Mouse (Mus musculus) embryonic fibroblast, embryonic 13.5 days (primary cell): ENCODE results near the gene Myrfl. TPM values are rescaled to one million over a fixed set of nuclear protein-coding genes. Genes with fewer than 3 reads are reported as not detected.
A peak's percentile ranks its signal among the peaks of the same experiment; 100 is the strongest.

ENCODE experiments used
- H3K27ac ChIP-seq: 2 replicates; pipeline ENCODE4 v1.5.1; 2012; ENCODE audit warnings: low read length, control low read depth, inconsistent platforms; ENCODE audit not compliant: insufficient read depth
- H3K4me1 ChIP-seq: 2 replicates; pipeline ENCODE4 v1.6.1; 2011; ENCODE audit warnings: low read length; ENCODE audit not compliant: control insufficient read depth, insufficient read depth
- H3K4me3 ChIP-seq: 2 replicates; pipeline ENCODE4 v1.5.1; 2011; ENCODE audit warnings: mild to moderate bottlenecking, control low read depth, low read length; ENCODE audit not compliant: insufficient read depth
- CTCF ChIP-seq: IDR thresholded peaks from 2 replicates; pipeline ENCODE4 v1.5.1; 2011; ENCODE audit warnings: mild to moderate bottlenecking, control low read depth, low read length, moderate library complexity, borderline replicate concordance; ENCODE audit not compliant: insufficient read depth
- POLR2A ChIP-seq: IDR thresholded peaks from 2 replicates; pipeline ENCODE4 v1.6.1; 2011; ENCODE audit warnings: low read depth, mild to moderate bottlenecking, control low read depth, low read length, moderate library complexity
- polyA plus RNA-seq: library from polyadenylated mRNA; stranded (reverse); fragments of >200 nt; gene quantifications from 2 replicates; pipeline ENCODE4 v1.2.4, GENCODE M21; 2011; ENCODE audit warnings: low read depth; ENCODE audit not compliant: missing spikeins, insufficient read length

The Myrfl gene
- polyA plus RNA-seq, 1 experiment, result not detected

DNA sequence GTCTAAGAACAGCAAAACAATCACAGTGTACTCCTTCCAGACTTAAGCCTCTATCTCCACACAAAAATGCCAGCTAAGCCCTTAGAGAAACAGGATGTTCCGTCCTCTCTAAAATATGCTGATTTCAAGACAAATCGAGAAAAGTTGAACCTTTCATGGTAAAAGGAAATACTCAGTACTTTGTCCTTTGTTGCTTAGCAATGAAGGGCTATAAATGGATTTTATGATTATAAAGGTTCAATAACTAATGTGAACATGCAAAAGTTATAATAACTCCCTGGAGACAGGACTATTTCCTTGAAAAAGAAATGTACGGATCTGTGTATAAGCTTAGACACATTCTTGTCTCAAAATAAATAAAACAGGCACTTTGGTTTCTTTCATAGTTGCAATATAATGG is 12.2 kb downstream of the Myrfl start:
- Histone ChIP-seq H3K4me3 (no peak overlapping the region), H3K4me1 (no peaks in the 10 kb centered on the region), H3K27ac (no peak overlapping the region)
- TF ChIP-seq CTCF (no peak), POLR2A (no peak)

GRCm38 (mm10) chr10:116883531-116883930 is 13.2 kb downstream of the Myrfl start:
- H3K4me3 ChIP-seq, result no peak overlapping the region
- TF ChIP-seq CTCF (no peak), POLR2A (no peak)
- no peaks in the 10 kb centered on the region for H3K4me1 ChIP-seq
- H3K27ac ChIP-seq, result no peak overlapping the region

GRCm38 (mm10) chr10:116877436-116877835 is 19.3 kb downstream of the Myrfl start:
- Histone ChIP-seq H3K4me1 (no peaks in the 10 kb centered on the region), H3K27ac (no peak overlapping the region), H3K4me3 (no peak overlapping the region)
- no peak for TF ChIP-seq CTCF
- TF ChIP-seq POLR2A, result no peak

GRCm38 (mm10) chr10:116874490-116874889 is 22.2 kb downstream of the Myrfl start:
- no peak for TF ChIP-seq POLR2A
- no peak for TF ChIP-seq CTCF
- no peaks in the 10 kb centered on the region for H3K4me1 ChIP-seq
- H3K4me3 ChIP-seq, result no peak overlapping the region
- H3K27ac ChIP-seq, result no peak overlapping the region

DNA sequence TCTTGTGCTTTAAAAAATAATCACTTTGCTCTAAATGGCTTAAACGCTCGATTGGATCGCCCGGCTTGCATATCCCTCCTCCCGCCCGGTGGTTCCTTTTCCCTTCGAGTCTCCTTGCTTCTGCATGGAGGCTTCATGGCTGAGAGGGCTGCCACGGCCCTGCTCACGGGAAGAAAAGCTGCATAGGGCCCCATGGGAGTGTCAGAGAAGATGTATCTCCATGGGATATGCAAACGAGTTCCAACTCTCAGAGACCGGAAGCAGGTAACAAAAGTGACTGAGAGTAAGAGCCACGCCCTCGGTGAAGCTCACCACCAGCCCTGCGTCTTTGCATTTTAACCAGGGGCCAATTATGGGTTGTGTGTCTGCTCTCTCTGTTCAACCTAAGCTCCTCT is 24.7 kb downstream of the Myrfl start:
- no peak for TF ChIP-seq CTCF
- TF ChIP-seq POLR2A, result no peak
- Histone ChIP-seq H3K4me3 (no peak overlapping the region), H3K27ac (no peak overlapping the region), H3K4me1 (no peaks in the 10 kb centered on the region)

- no peak overlapping the region for H3K27ac ChIP-seq
- no peak overlapping the region for H3K4me3 ChIP-seq
- H3K4me1 ChIP-seq, result no peaks in the 10 kb centered on the region
- TF ChIP-seq CTCF, result no peak
- no peak for TF ChIP-seq POLR2A
These were observed 25.2 kb downstream of the Myrfl start for GRCm38 (mm10) chr10:116871329-116872015.

- TF ChIP-seq CTCF, result no peak
- TF ChIP-seq POLR2A, result no peak
- H3K4me3 ChIP-seq, result no peak overlapping the region
- H3K4me1 ChIP-seq, result no peaks in the 10 kb centered on the region
- no peak overlapping the region for H3K27ac ChIP-seq
These were observed 25.9 kb downstream of the Myrfl start for GRCm38 (mm10) chr10:116870819-116871218.

GRCm38 (mm10) chr10:116853159-116853845 is 43.4 kb downstream of the Myrfl start:
- Histone ChIP-seq H3K4me1 (no peaks in the 10 kb centered on the region), H3K27ac (no peak overlapping the region), H3K4me3 (no peak overlapping the region)
- TF ChIP-seq POLR2A, result no peak
- no peak for TF ChIP-seq CTCF

DNA sequence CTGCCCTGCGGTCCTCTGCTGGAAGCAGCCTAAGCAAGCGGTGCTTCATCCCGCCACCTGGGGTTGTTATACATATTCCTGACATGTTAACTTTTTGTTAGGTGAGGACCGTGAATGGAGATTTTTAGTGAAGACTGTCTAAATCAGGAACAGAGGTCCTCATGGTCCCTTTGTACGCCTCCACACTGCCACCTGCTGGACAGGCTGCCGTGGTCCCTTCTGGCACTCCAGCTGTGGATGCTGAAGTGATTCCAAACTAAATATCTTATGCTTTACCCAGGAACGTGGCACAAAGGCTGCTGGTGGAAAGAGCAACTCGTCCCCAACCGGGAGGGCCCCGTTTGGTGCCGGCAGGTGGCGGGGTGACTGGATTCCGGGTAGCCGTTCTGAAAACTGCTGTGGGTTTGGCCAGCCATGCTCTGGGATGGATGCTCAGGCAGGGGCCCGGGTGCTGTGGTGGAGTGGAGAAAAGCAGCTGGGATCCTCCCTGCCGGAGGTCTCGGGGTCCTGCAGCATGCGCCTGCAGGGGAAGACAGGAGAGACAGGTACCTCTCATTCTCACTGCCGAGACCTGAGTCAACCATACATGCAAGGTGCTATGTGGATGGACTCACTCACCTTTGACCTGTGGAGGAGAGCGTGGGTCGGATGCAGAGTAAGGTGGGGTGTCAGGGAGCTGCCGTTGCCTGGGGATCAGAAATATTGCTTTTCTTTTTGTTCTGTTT is 47.8 kb downstream of the Myrfl start:
- TF ChIP-seq POLR2A (no peak), CTCF (peak; percentile 96)
- no peaks in the 10 kb centered on the region for H3K4me1 ChIP-seq
- no peak overlapping the region for H3K27ac ChIP-seq
- no peak overlapping the region for H3K4me3 ChIP-seq

DNA sequence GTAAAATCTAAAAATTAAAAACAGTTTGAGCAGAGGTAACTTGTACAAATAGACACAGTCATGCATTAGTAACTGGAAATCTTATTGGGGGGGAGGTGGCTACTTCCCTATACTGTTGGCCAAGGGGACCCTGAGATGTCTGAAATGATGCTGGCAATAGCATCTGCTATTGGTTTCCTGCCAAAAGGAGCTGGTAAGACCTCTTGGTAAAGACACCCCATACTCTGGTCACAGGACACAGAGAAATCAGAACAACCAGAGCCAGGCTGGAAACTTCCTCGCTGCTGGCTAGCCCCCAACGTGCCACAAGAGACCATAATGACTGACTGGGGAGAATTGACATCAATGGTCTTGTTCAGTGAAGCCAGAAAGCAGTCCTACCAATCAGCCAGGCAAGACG is 55.2 kb downstream of the Myrfl start:
- Histone ChIP-seq H3K4me1 (no peaks in the 10 kb centered on the region), H3K27ac (no peak overlapping the region), H3K4me3 (no peak overlapping the region)
- no peak for TF ChIP-seq POLR2A
- no peak for TF ChIP-seq CTCF
